Mouse (Mus musculus) erythroblast, adult 5-6 weeks (primary cell): ENCODE measurements around the gene Usp7. TPM values are rescaled to one million over a fixed set of nuclear protein-coding genes. Genes with fewer than 3 reads are reported as not detected.
"Not testable (repeated sequence)": the region's sequence is repeated elsewhere in the genome, so short reads cannot be mapped to it uniquely, and the experiment has no call there.

Source experiments
- ATAC-seq: replicated peaks from 2 replicates; pipeline ENCODE4 v1.8.0; 2016; ENCODE audit warnings: moderate number of reproducible peaks, mild to moderate bottlenecking, moderate TSS enrichment, inconsistent platforms; ENCODE audit not compliant: poor library complexity, low FRiP score, severe bottlenecking
- total RNA-seq, 2 experiments: library from RNA; stranded (forward) in 1 of 2; stranded (reverse) in 1 of 2; fragments of 150-400 nt in 1 of 2; fragments of 200-764, 138-1000 nt in 1 of 2; gene quantifications; 2 replicates each; pipeline versions ENCODE4 v1.2.3 to v1.2.4; 2015 to 2017; ENCODE audit warnings: low replicate concordance in 2 of 2

Gene Usp7
- total RNA-seq, 2 experiments from 2014 or later, result 592 to 1,042 TPM

GRCm38 (mm10) chr16:8732450-8732849 is 59.7 kb downstream of the Usp7 start:
- ATAC-seq, result not testable (repeated sequence)

- no peak for ATAC-seq
Observed at GRCm38 (mm10) chr16:8731630-8732029, 60.5 kb downstream of the Usp7 start.

- ATAC-seq, result no peak
Observed at GRCm38 (mm10) chr16:8728111-8728748, 63.9 kb downstream of the Usp7 start.

- ATAC-seq, result no peak
Observed at GRCm38 (mm10) chr16:8725807-8726206, 66.3 kb downstream of the Usp7 start.

- ATAC-seq, result no peak
Observed at GRCm38 (mm10) chr16:8724031-8724430, 68.1 kb downstream of the Usp7 start.

GRCm38 (mm10) chr16:8720447-8720846 is 71.7 kb downstream of the Usp7 start:
- no peak for ATAC-seq

GRCm38 (mm10) chr16:8717744-8718143 is 74.4 kb downstream of the Usp7 start:
- ATAC-seq, result no peak

GRCm38 (mm10) chr16:8716300-8716699 is 75.8 kb downstream of the Usp7 start:
- no peak for ATAC-seq

GRCm38 (mm10) chr16:8715513-8716080 is 76.5 kb downstream of the Usp7 start:
- ATAC-seq, result no peak

GRCm38 (mm10) chr16:8714851-8715250 is 77.3 kb downstream of the Usp7 start:
- no peak for ATAC-seq

GRCm38 (mm10) chr16:8711998-8712397 is 80.1 kb downstream of the Usp7 start:
- no peak for ATAC-seq

GRCm38 (mm10) chr16:8700586-8700985 is 91.5 kb downstream of the Usp7 start:
- ATAC-seq, result no peak

GRCm38 (mm10) chr16:8699556-8699955 is 92.6 kb downstream of the Usp7 start:
- ATAC-seq, result no peak

- ATAC-seq, result no peak
Observed at GRCm38 (mm10) chr16:8691206-8691605, 100.9 kb downstream of the Usp7 start.

- no peak for ATAC-seq
Observed at GRCm38 (mm10) chr16:8689979-8690656, 102.0 kb downstream of the Usp7 start.

- ATAC-seq, result no peak
Observed at GRCm38 (mm10) chr16:8687559-8688112, 104.5 kb downstream of the Usp7 start.

- peak; percentile 86 for ATAC-seq
Observed at GRCm38 (mm10) chr16:8686871-8687535, 105.1 kb downstream of the Usp7 start.

- ATAC-seq, result peak; percentile 66
Observed at GRCm38 (mm10) chr16:8686121-8686870, 105.8 kb downstream of the Usp7 start.

- ATAC-seq, result no peak
Observed at GRCm38 (mm10) chr16:8685087-8685486, 107.0 kb downstream of the Usp7 start.

GRCm38 (mm10) chr16:8680470-8680869 is 111.6 kb downstream of the Usp7 start, which contains the start of gene Gm5767:
TSS of gene Gm5767 (plus strand) at chr16:8680770.
- no peak for ATAC-seq
